Mouse (Mus musculus) heart, embryonic 14.5 days (tissue): ENCODE measurements around the gene Car5b. TPM values are rescaled to one million over a fixed set of nuclear protein-coding genes. Genes with fewer than 3 reads are reported as not detected.

Experiments used
- ATAC-seq: fragments of 200-750 bp; cut with Nextera tagmentation; 2 replicates; pipeline ENCODE4 v1.8.0; 2017; ENCODE audit warnings: low read depth, moderate TSS enrichment; ENCODE audit not compliant: insufficient number of reproducible peaks, insufficient read depth, low FRiP score
- H3K27ac ChIP-seq, 2 experiments: fragments of 200-500 bp in 1 of 2; fragments of 300-500 bp in 1 of 2; sonication (generic) in 1 of 2; replicated peaks in 1 of 2; 2 replicates each; pipeline ENCODE4 v1.5.1; 2012 to 2014; ENCODE audit warnings: low read depth in 2 of 2, low read length in 2 of 2, control low read depth in 1 of 2, mild to moderate bottlenecking in 1 of 2, mixed read lengths in 1 of 2; ENCODE audit not compliant: control insufficient read depth in 1 of 2, insufficient read depth in 1 of 2
- H3K27me3 ChIP-seq: fragments of 300-500 bp; sonication (generic); 2 replicates; pipeline ENCODE4 v1.6.1; 2014; ENCODE audit warnings: mild to moderate bottlenecking, low read length, control low read depth; ENCODE audit not compliant: control insufficient read depth, insufficient read depth
- H3K36me3 ChIP-seq: fragments of 300-500 bp; sonication (generic); 2 replicates; pipeline ENCODE4 v1.6.1; 2014; ENCODE audit warnings: mild to moderate bottlenecking, control low read depth, low read length, mixed read lengths; ENCODE audit not compliant: control insufficient read depth, insufficient read depth
- H3K4me1 ChIP-seq, 2 experiments: fragments of 200-500 bp in 1 of 2; fragments of 300-500 bp in 1 of 2; sonication (generic) in 1 of 2; 2 replicates each; pipeline ENCODE4 v1.6.1; 2012 to 2014; ENCODE audit warnings: low read length in 2 of 2, control low read depth in 1 of 2, mixed read lengths in 1 of 2; ENCODE audit not compliant: control insufficient read depth in 2 of 2, insufficient read depth in 2 of 2
- H3K4me2 ChIP-seq: fragments of 300-500 bp; sonication (generic); 2 replicates; pipeline ENCODE4 v1.6.1; 2014; ENCODE audit warnings: mild to moderate bottlenecking, low read length
- H3K4me3 ChIP-seq, 2 experiments: fragments of 200-500 bp in 1 of 2; fragments of 300-500 bp in 1 of 2; sonication (generic) in 1 of 2; 2 replicates each; pipeline ENCODE4 v1.5.1; 2012 to 2014; ENCODE audit warnings: low read length in 2 of 2, mild to moderate bottlenecking in 2 of 2, control low read depth in 1 of 2, low read depth in 1 of 2, moderate library complexity in 1 of 2; ENCODE audit not compliant: control insufficient read depth in 1 of 2, insufficient read depth in 1 of 2
- H3K9ac ChIP-seq: fragments of 300-500 bp; sonication (generic); 2 replicates; pipeline ENCODE4 v1.6.1; 2014; ENCODE audit warnings: mild to moderate bottlenecking, low read length
- H3K9me3 ChIP-seq: fragments of 300-500 bp; sonication (generic); 2 replicates; pipeline ENCODE4 v1.6.1; 2016; ENCODE audit warnings: low read length, control low read depth; ENCODE audit not compliant: control insufficient read depth
- WGBS: fragments of 180-500 bp; shearing (Covaris S2); extraction: QIAGEN DNeasy Blood & Tissue Kit; methylation state at CpG from one replicate; pipeline ENCODE4 v1.1.7; 2014; 5-methylcytosine and 5-hydroxymethylcytosine counted together
- polyA plus RNA-seq: library from polyadenylated mRNA; unstranded; fragments of >200 nt; fragmentation: Nextera tagmentation; extraction: Ambion mirVana; gene quantifications from 2 replicates; pipeline ENCODE4 v1.2.1, GENCODE M21; 2014

Gene Car5b
- 0.15 and 0.35 TPM in 2 replicates for polyA plus RNA-seq

- Histone ChIP-seq H3K36me3 (no peaks in the 10 kb centered on the region), H3K4me2 (peak within 1 kb of the TSS; percentile 69), H3K27me3 (no peaks in the 10 kb centered on the region), H3K4me1 (no peaks in the 10 kb centered on the region; a peak in 1 of 4 replicates), H3K27ac (no peak within 1 kb of the TSS), H3K4me3 (peak within 1 kb of the TSS; percentile 35 to 48), H3K9me3 (no peaks in the 10 kb centered on the region), H3K9ac (no peak within 1 kb of the TSS)
- ATAC-seq, result peak; percentile 97
- WGBS, result 16% methylated on average over 21 of the region's 22 CpGs
These were observed at the start of gene Car5b for GRCm38 (mm10) chrX:164027607-164028289. TSS of gene Car5b (minus strand) at chrX:164027997.

GRCm38 (mm10) chrX:164076040-164076775 lies 48.4 kb upstream of the Car5b start, which contains the start of gene Siah1b:
TSS of gene Siah1b (minus strand) at chrX:164076493.
- ATAC-seq, result peak; percentile 98
- H3K9me3 ChIP-seq, result no peaks in the 10 kb centered on the region
- peak within 1 kb of the TSS; percentile 54 to 85 for H3K4me3 ChIP-seq
- 27% methylated on average over 54 of the region's 54 CpGs for WGBS
- H3K4me2 ChIP-seq, result peak within 1 kb of the TSS; percentile 70
- H3K4me1 ChIP-seq, result peaks cover 0 to 3% of the 10 kb centered on the region in 2 experiments; a peak in 1 of 4 replicates
- H3K27me3 ChIP-seq, result peaks cover 4% of the 10 kb centered on the region; the same call in 1 of the 2 replicates
- H3K9ac ChIP-seq, result peak within 1 kb of the TSS; percentile 73
- H3K27ac ChIP-seq, result peak within 1 kb of the TSS; percentile 81 to 90
- H3K36me3 ChIP-seq, result peaks cover 27% of the 10 kb centered on the region

- Histone ChIP-seq H3K27ac (no peak overlapping the region), H3K4me3 (no peak overlapping the region), H3K4me1 (no peaks in the 10 kb centered on the region), H3K4me2 (no peak overlapping the region), H3K9me3 (no peaks in the 10 kb centered on the region), H3K9ac (no peak overlapping the region), H3K27me3 (no peaks in the 10 kb centered on the region), H3K36me3 (peaks cover 25% of the 10 kb centered on the region)
- 75% methylated on average over 4 of the region's 4 CpGs for WGBS
- no peak for ATAC-seq
These were observed 41.2 kb upstream of the Car5b start for GRCm38 (mm10) chrX:164068968-164069367.

- no peaks in the 10 kb centered on the region for H3K27me3 ChIP-seq
- H3K4me1 ChIP-seq, result no peaks in the 10 kb centered on the region
- no peak overlapping the region for H3K9ac ChIP-seq
- H3K36me3 ChIP-seq, result peaks cover 5% of the 10 kb centered on the region; the same call in 1 of the 2 replicates
- no peak overlapping the region for H3K4me3 ChIP-seq
- H3K4me2 ChIP-seq, result no peak overlapping the region
- no peaks in the 10 kb centered on the region for H3K9me3 ChIP-seq
- no peak overlapping the region for H3K27ac ChIP-seq
- 13% methylated on average over 2 of the region's 2 CpGs for WGBS
- ATAC-seq, result no peak
These were observed 38.4 kb upstream of the Car5b start for GRCm38 (mm10) chrX:164066185-164066584.

- 50% methylated on average over 4 of the region's 4 CpGs for WGBS
- Histone ChIP-seq H3K9me3 (no peaks in the 10 kb centered on the region), H3K4me3 (no peak overlapping the region), H3K36me3 (no peaks in the 10 kb centered on the region), H3K4me1 (no peaks in the 10 kb centered on the region), H3K27ac (no peak overlapping the region), H3K4me2 (no peak overlapping the region), H3K27me3 (no peaks in the 10 kb centered on the region), H3K9ac (no peak overlapping the region)
- no peak for ATAC-seq
These were observed 31.3 kb upstream of the Car5b start for GRCm38 (mm10) chrX:164059070-164059469.

GRCm38 (mm10) chrX:164058523-164058922 lies 30.7 kb upstream of the Car5b start:
- no peak overlapping the region for H3K4me2 ChIP-seq
- no peaks in the 10 kb centered on the region for H3K36me3 ChIP-seq
- H3K9ac ChIP-seq, result no peak overlapping the region
- no peaks in the 10 kb centered on the region for H3K27me3 ChIP-seq
- no peaks in the 10 kb centered on the region for H3K9me3 ChIP-seq
- WGBS, result 65% methylated on average over 3 of the region's 3 CpGs
- H3K27ac ChIP-seq, result no peak overlapping the region
- H3K4me1 ChIP-seq, result no peaks in the 10 kb centered on the region
- H3K4me3 ChIP-seq, result no peak overlapping the region
- no peak for ATAC-seq

- no peaks in the 10 kb centered on the region for H3K4me1 ChIP-seq
- no peak overlapping the region for H3K9ac ChIP-seq
- 69% methylated on average over 4 of the region's 4 CpGs for WGBS
- H3K9me3 ChIP-seq, result no peaks in the 10 kb centered on the region
- no peak overlapping the region for H3K4me2 ChIP-seq
- H3K36me3 ChIP-seq, result no peaks in the 10 kb centered on the region
- no peak overlapping the region for H3K27ac ChIP-seq
- no peak for ATAC-seq
- no peak overlapping the region for H3K4me3 ChIP-seq
- no peaks in the 10 kb centered on the region for H3K27me3 ChIP-seq
These were observed 27.9 kb upstream of the Car5b start for GRCm38 (mm10) chrX:164055726-164056125.
